In genomic region chr14:72760123-72760522, GRCm38 (mm10) we compare ENCODE assay signal across 12 mouse cellular contexts.
"Had no signal": no experiment of that assay in that cellular context is flagged by ENCODE, and none has a peak within 500 bp of the region (broad histone marks: within the 10 kb centered on the region; RNA-seq: fewer than 3 reads in every experiment).

No protein-coding gene starts in this region.

- DNase-seq: retina, postnatal 1 day; right cerebral cortex, adult 18-20 months; right cerebral cortex, postnatal 14 days; right cerebral cortex, postnatal 25 days; right cerebral cortex, postnatal 4 days; spleen, adult 18-20 months; thymus, adult 18-20 months; thymus, adult 2 months; thymus, postnatal 14 days; thymus, postnatal 25 days; thymus, postnatal 36 days; thymus, postnatal 4 days had no signal
